Mouse (Mus musculus): ENCODE data around the gene Serpina1e. TPM values are rescaled to one million over a fixed set of nuclear protein-coding genes. Genes with fewer than 3 reads are reported as not detected.

Gene Serpina1e
- not detected for polyA plus RNA-seq (2017; shearing (Covaris generic))

DNA sequence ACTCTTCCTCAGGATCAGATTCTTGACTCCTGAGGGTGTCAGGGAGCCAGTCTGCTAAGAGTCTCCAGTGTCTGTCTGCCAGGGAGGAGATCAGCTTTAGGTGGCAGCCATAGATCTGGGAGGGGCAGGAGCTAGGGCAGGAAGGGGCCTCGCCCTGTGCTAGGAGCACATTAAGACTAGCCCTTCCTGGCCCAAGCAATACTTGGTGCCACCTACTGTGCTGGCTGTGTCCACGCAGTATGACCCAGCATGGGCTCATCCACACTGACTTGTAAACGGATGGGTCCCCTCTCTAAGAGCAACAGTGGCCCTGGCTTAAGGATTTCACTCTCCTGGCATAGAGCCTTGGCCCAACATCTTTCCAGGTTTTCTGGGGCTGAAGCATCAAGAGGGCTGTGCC lies at the start of gene Serpina1e:
Gene Serpina1e (minus strand): TSS at position 178 of the 400 bp plus-strand sequence.

DNA sequence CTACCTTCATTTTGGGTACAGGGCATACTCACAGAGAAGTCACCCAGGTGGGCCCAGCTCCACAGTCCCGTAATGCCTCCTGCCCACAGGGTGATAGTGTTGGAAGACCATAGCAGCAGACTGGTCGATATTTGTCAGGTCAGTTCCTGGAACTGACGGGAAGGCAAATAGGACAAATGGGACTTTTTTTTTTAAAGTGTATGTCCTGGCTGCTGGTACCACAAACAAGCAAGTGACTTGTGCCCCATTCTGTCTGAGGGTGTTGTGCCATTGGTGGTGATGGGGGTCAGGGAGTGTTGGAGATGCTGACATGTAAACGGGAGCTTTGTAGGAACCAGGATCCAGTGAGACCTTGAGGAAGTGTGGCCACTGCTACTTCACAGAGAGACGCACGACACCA lies 31.1 kb upstream of the Serpina1e start, which contains the start of gene Serpina11:
Gene Serpina11 (minus strand): TSS at position 101 of the 400 bp plus-strand sequence.

DNA sequence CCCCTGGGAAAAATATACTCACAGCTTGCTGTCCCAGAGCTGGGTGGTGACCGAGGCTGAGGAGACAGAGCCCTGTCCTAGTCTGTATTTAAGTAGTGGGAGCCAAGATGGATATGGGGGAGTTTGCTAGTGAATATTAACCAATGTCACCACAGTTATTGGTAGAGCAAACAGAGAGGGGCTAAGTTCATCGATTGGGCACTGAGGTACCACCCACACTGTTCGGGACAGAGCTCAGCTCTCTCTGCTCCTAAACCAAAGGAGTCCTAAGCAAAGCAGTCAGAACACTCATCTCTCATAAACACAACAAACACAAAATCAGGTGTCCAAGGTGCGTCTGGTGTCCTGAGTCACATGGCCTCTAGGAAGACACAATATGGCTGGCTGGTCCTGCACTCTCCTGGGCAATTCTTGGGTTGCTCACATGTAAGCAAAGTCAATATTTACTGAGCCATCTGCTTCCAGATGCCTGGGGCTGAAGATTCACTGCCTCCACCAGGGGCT lies 53.9 kb downstream of the Serpina1e start, which contains the start of gene Serpina1c:
Gene Serpina1c (minus strand): TSS at position 51 of the 504 bp plus-strand sequence.

Other genes with a start within 250 kb of the Serpina1e start
- not detected for gene Serpina1d, start 185.4 kb downstream of the Serpina1e start, polyA plus RNA-seq (2017; shearing (Covaris generic))
- gene Serpina1b, start 128.6 kb downstream of the Serpina1e start, polyA plus RNA-seq (2017; shearing (Covaris generic)): not detected
- gene Serpina1a, start 95.4 kb downstream of the Serpina1e start, polyA plus RNA-seq (2017; shearing (Covaris generic)): not detected
- not detected for gene Serpina1c, start 54.1 kb downstream of the Serpina1e start, polyA plus RNA-seq (2017; shearing (Covaris generic))
- under 1 TPM in 1 of 2 experiments, not detected in 1; 0.32 TPM for gene Serpina11, start 31.0 kb upstream of the Serpina1e start, polyA plus RNA-seq (2017; shearing (Covaris generic))
- 1 to 10 TPM in 1 of 2 experiments, under 1 TPM in 1; 0.23 to 1.1 TPM for gene Serpina9, start 54.8 kb upstream of the Serpina1e start, polyA plus RNA-seq (2017; shearing (Covaris generic))
- not detected for gene Serpina12, start 85.5 kb upstream of the Serpina1e start, polyA plus RNA-seq (2017; shearing (Covaris generic))
- gene Serpina5, start 142.1 kb upstream of the Serpina1e start, polyA plus RNA-seq (2017; shearing (Covaris generic)): not detected
- under 1 TPM in 1 of 2 experiments, not detected in 1; 0.14 TPM for gene Serpina3a, start 153.7 kb upstream of the Serpina1e start, polyA plus RNA-seq (2017; shearing (Covaris generic))
- under 1 TPM in 1 of 2 experiments, not detected in 1; 0.14 TPM for gene Serpina3b, start 169.0 kb upstream of the Serpina1e start, polyA plus RNA-seq (2017; shearing (Covaris generic))
- not detected for gene Serpina3c, start 194.9 kb upstream of the Serpina1e start, polyA plus RNA-seq (2017; shearing (Covaris generic))